Mouse (Mus musculus) lung, adult 2 months (tissue): ENCODE measurements at regions not wholly inside any gene's neighbourhood (a gene's known extent, or its start where the extent isn't known, plus 50 kb on each side); places are given as distances from the start of the nearest gene placed in this dataset.

Source experiments
- CTCF ChIP-seq: fragments of 200-500 bp; IDR thresholded peaks from 2 replicates; pipeline ENCODE4 v1.5.1; 2011; ENCODE audit warnings: mild to moderate bottlenecking, low read length, control low read depth; ENCODE audit not compliant: insufficient read depth
- POLR2A ChIP-seq: fragments of 200-500 bp; IDR thresholded peaks from 2 replicates; pipeline ENCODE4 v1.6.1; 2011; ENCODE audit warnings: low read depth, mild to moderate bottlenecking, control low read depth, low read length, borderline replicate concordance; ENCODE audit errors: extremely low read depth

DNA sequence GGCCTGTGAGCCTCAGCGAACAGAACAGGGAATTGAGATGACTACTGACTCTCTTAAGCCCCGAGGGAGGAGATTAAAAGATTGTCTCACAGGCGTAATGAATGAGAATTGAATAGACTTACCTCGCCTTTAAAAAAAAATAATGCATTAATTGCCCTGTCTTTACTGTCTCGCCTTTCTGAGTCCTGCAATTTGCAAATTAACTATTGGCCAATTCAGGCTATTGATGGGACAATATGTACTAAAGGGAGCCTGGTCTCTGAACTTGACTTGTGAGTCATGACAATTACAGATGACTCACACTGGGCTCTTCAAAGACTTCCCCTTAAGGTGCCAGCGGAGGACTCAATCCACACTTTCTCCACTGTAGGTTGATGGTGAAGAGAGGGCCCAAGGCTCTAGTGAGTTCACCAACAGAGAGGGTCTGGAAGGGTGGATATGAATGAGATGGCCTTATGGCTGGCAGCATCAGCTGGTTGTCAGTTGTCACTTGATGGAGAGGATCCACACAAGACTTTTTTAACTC is 109.1 kb downstream of the Trib2 start:
- TF ChIP-seq CTCF (no peak), POLR2A (no peak)
